Mouse (Mus musculus) MEL (cell line): ENCODE measurements around the gene Efr3b. TPM values are rescaled to one million over a fixed set of nuclear protein-coding genes. Genes with fewer than 3 reads are reported as not detected.

Experiments
- DNase-seq: peaks from one replicate; pipeline ENCODE4 v3.0.0; 2011; ENCODE audit warnings: low read depth, low spot score
- H3K27ac ChIP-seq: 2 replicates; pipeline ENCODE4 v1.5.1; 2012; ENCODE audit warnings: low read depth, mild to moderate bottlenecking, control low read depth, low read length, moderate library complexity; ENCODE audit not compliant: control insufficient read depth
- H3K27me3 ChIP-seq, 2 experiments: fragments of 150-350 bp in 1 of 2; sonication (generic) in 1 of 2; 2 replicates each; pipeline ENCODE4 v1.6.1; 2012; ENCODE audit warnings: low read length in 2 of 2, mild to moderate bottlenecking in 2 of 2, improper control_type of control experiment in 1 of 2, moderate library complexity in 1 of 2; ENCODE audit not compliant: insufficient read depth in 2 of 2, control insufficient read depth in 1 of 2
- H3K36me3 ChIP-seq, 2 experiments: 2 replicates each; pipeline ENCODE4 v1.6.1; 2012 to 2014; ENCODE audit warnings: low read length in 2 of 2, improper control_type of control experiment in 1 of 2, inconsistent platforms in 1 of 2, mild to moderate bottlenecking in 1 of 2; ENCODE audit not compliant: insufficient read depth in 2 of 2, control insufficient read depth in 1 of 2
- H3K4me1 ChIP-seq, 2 experiments: fragments of 150-350 bp in 1 of 2; sonication (generic) in 1 of 2; 2 replicates each; pipeline ENCODE4 v1.6.1; 2012; ENCODE audit warnings: low read length in 2 of 2, improper control_type of control experiment in 1 of 2, mild to moderate bottlenecking in 1 of 2; ENCODE audit not compliant: insufficient read depth in 2 of 2, control insufficient read depth in 1 of 2
- H3K4me3 ChIP-seq, 2 experiments: fragments of 150-350 bp in 1 of 2; sonication (generic) in 1 of 2; 2 replicates each; pipeline ENCODE4 v1.5.1; 2012; ENCODE audit warnings: low read depth in 2 of 2, low read length in 2 of 2, mild to moderate bottlenecking in 2 of 2, moderate library complexity in 2 of 2, control low read depth in 1 of 2, improper control_type of control experiment in 1 of 2; ENCODE audit not compliant: control insufficient read depth in 1 of 2, insufficient read depth in 1 of 2
- H3K79me2 ChIP-seq: 2 replicates; pipeline ENCODE4 v1.6.1; 2012; ENCODE audit warnings: mild to moderate bottlenecking, low read length, moderate library complexity; ENCODE audit not compliant: control insufficient read depth, poor library complexity, insufficient read depth
- H3K9ac ChIP-seq: 2 replicates; pipeline ENCODE4 v1.6.1; 2012; ENCODE audit warnings: low read depth, mild to moderate bottlenecking, control low read depth, low read length, moderate library complexity; ENCODE audit not compliant: control insufficient read depth, poor library complexity, severe bottlenecking
- H3K9me3 ChIP-seq: fragments of 150-350 bp; sonication (generic); replicated peaks from 2 replicates; pipeline ENCODE4 v1.6.1; 2012; ENCODE audit warnings: mild to moderate bottlenecking, low read length, improper control_type of control experiment, moderate library complexity; ENCODE audit not compliant: insufficient read depth
- BHLHE40 ChIP-seq: IDR thresholded peaks from 2 replicates; pipeline ENCODE4 v1.6.1; 2012; ENCODE audit warnings: low read depth, mild to moderate bottlenecking, inconsistent platforms, low read length, improper control_type of control experiment, borderline replicate concordance
- CHD1 ChIP-seq: IDR thresholded peaks from 2 replicates; pipeline ENCODE4 v1.6.1; 2012; ENCODE audit warnings: low read depth, mild to moderate bottlenecking, inconsistent platforms, low read length, improper control_type of control experiment
- CHD2 ChIP-seq: IDR thresholded peaks from 2 replicates; pipeline ENCODE4 v1.6.1; 2011; ENCODE audit warnings: low read length, improper control_type of control experiment
- CTCF ChIP-seq, 3 experiments: IDR thresholded peaks in 2 of 3; conservative IDR thresholded peaks in 1 of 3; 2 replicates each; pipeline ENCODE4 v1.5.1; 2011 to 2012; ENCODE audit warnings: low read length in 3 of 3, low read depth in 2 of 3, mild to moderate bottlenecking in 2 of 3, improper control_type of control experiment in 1 of 3, inconsistent platforms in 1 of 3, mixed read lengths in 1 of 3, moderate library complexity in 1 of 3; ENCODE audit not compliant: control insufficient read depth in 1 of 3, insufficient read depth in 1 of 3, poor library complexity in 1 of 3, severe bottlenecking in 1 of 3
- E2F4 ChIP-seq: IDR thresholded peaks from 2 replicates; pipeline ENCODE4 v1.6.1; 2011; ENCODE audit warnings: low read depth, low read length, improper control_type of control experiment, borderline replicate concordance
- EP300 ChIP-seq, 2 experiments: IDR thresholded peaks; 2 replicates each; pipeline ENCODE4 v1.6.1; 2011; ENCODE audit warnings: improper control_type of control experiment in 2 of 2, low read length in 2 of 2, low read depth in 1 of 2, mild to moderate bottlenecking in 1 of 2
- ETS1 ChIP-seq: IDR thresholded peaks from 2 replicates; pipeline ENCODE4 v1.6.1; 2012; ENCODE audit warnings: low read depth, mild to moderate bottlenecking, inconsistent platforms, low read length, improper control_type of control experiment, moderate library complexity
- HCFC1 ChIP-seq: IDR thresholded peaks from 2 replicates; pipeline ENCODE4 v1.6.1; 2012; ENCODE audit warnings: low read depth, mild to moderate bottlenecking, inconsistent platforms, low read length, improper control_type of control experiment, moderate library complexity
- KAT2A ChIP-seq: conservative IDR thresholded peaks from 2 replicates; pipeline ENCODE4 v1.6.1; 2012; ENCODE audit warnings: low read depth, low read length, improper control_type of control experiment, inconsistent platforms
- MAFK ChIP-seq: IDR thresholded peaks from 2 replicates; pipeline ENCODE4 v1.6.1; 2011; ENCODE audit warnings: low read depth, mild to moderate bottlenecking, low read length, improper control_type of control experiment, borderline replicate concordance
- MAZ ChIP-seq: IDR thresholded peaks from 2 replicates; pipeline ENCODE4 v1.6.1; 2012; ENCODE audit warnings: low read depth, mild to moderate bottlenecking, inconsistent platforms, low read length, improper control_type of control experiment
- MEF2A ChIP-seq: IDR thresholded peaks from 2 replicates; pipeline ENCODE4 v1.6.1; 2014; ENCODE audit warnings: low read depth, mild to moderate bottlenecking, inconsistent platforms, low read length, improper control_type of control experiment; ENCODE audit not compliant: poor library complexity, insufficient replicate concordance, severe bottlenecking; ENCODE audit errors: extremely low read depth
- MYB ChIP-seq: IDR thresholded peaks from 2 replicates; pipeline ENCODE4 v1.6.1; 2011; ENCODE audit warnings: mild to moderate bottlenecking, low read depth, low read length, improper control_type of control experiment
- POLR2A ChIP-seq, 2 experiments: IDR thresholded peaks; 2 replicates each; pipeline ENCODE4 v1.6.1; 2011 to 2012; ENCODE audit warnings: low read length in 2 of 2, mild to moderate bottlenecking in 2 of 2, control low read depth in 1 of 2, improper control_type of control experiment in 1 of 2, low read depth in 1 of 2, moderate library complexity in 1 of 2; ENCODE audit not compliant: control insufficient read depth in 1 of 2, insufficient read depth in 1 of 2, poor library complexity in 1 of 2
- POLR2AphosphoS5 ChIP-seq: IDR thresholded peaks from 2 replicates; pipeline ENCODE4 v1.6.1; 2012; ENCODE audit warnings: low read depth, borderline replicate concordance, mild to moderate bottlenecking, inconsistent platforms, low read length, moderate library complexity, mixed read lengths
- RAD21 ChIP-seq: IDR thresholded peaks from 2 replicates; pipeline ENCODE4 v1.6.1; 2011; ENCODE audit warnings: mild to moderate bottlenecking, low read depth, low read length, improper control_type of control experiment
- SMC3 ChIP-seq: IDR thresholded peaks from 2 replicates; pipeline ENCODE4 v1.6.1; 2011; ENCODE audit warnings: low read depth, low read length, improper control_type of control experiment
- TBP ChIP-seq: IDR thresholded peaks from 2 replicates; pipeline ENCODE4 v1.8.0; 2011; ENCODE audit warnings: low read depth, low read length, improper control_type of control experiment
- UBTF ChIP-seq: IDR thresholded peaks from 2 replicates; pipeline ENCODE4 v1.6.1; 2012; ENCODE audit warnings: low read depth, mild to moderate bottlenecking, inconsistent platforms, low read length, improper control_type of control experiment, moderate library complexity, borderline replicate concordance; ENCODE audit not compliant: insufficient read depth
- USF1 ChIP-seq: IDR thresholded peaks from 2 replicates; pipeline ENCODE4 v1.6.1; 2014; ENCODE audit warnings: low read depth, mild to moderate bottlenecking, inconsistent platforms, low read length, improper control_type of control experiment, moderate library complexity
- ZC3H11A ChIP-seq: IDR thresholded peaks from 2 replicates; pipeline ENCODE4 v1.6.1; 2012; ENCODE audit warnings: low read depth, mild to moderate bottlenecking, inconsistent platforms, low read length, improper control_type of control experiment
- ZMIZ1 ChIP-seq: IDR thresholded peaks from 2 replicates; pipeline ENCODE4 v1.6.1; 2012; ENCODE audit warnings: low read depth, mild to moderate bottlenecking, inconsistent platforms, low read length, improper control_type of control experiment, moderate library complexity
- polyA plus RNA-seq, 2 experiments: library from polyadenylated mRNA; stranded (reverse) in 1 of 2; unstranded in 1 of 2; fragments of >175 nt in 1 of 2; fragments of >200 nt in 1 of 2; gene quantifications; 2 replicates each; pipeline versions ENCODE4 v1.2.1 to v1.2.4; 2012; ENCODE audit warnings: low replicate concordance in 2 of 2, low read depth in 1 of 2; ENCODE audit not compliant: insufficient read length in 2 of 2, insufficient read depth in 1 of 2, missing spikeins in 1 of 2
- total RNA-seq: library from RNA; depleted of rRNA; stranded (reverse); fragments of 300-350 nt; gene quantifications from 2 replicates; pipeline ENCODE4 v1.2.3, GENCODE M21; 2012

The Efr3b gene
- total and polyA plus RNA-seq, 3 experiments, result 1.5 to 1.7 TPM; not detected in 1

- H3K36me3 ChIP-seq, result no peaks in the 10 kb centered on the region
- no peak for DNase-seq
- H3K79me2 ChIP-seq, result no peaks in the 10 kb centered on the region
- no peaks in the 10 kb centered on the region for H3K9me3 ChIP-seq
- H3K9ac ChIP-seq, result no peak overlapping the region
- H3K4me3 ChIP-seq, result no peak overlapping the region
- H3K27ac ChIP-seq, result no peak overlapping the region
- TF ChIP-seq RAD21, result peak; percentile 38
- TF ChIP-seq ETS1, result no peak
- TF ChIP-seq KAT2A, result no peak
- TF ChIP-seq UBTF, result no peak
- no peak for TF ChIP-seq MAFK
- peak; percentile 14; the same call in 1 of the 2 replicates for TF ChIP-seq ZC3H11A
- no peak for TF ChIP-seq E2F4
- TF ChIP-seq POLR2A (IDR thresholded peaks at IDR 0.05; ENCODE audit: control insufficient read depth in 1 of 2, insufficient read depth in 1 of 2, low read depth in 1 of 2, low read length in 2 of 2, poor library complexity in 1 of 2), result no peak
- TF ChIP-seq ZMIZ1, result no peak
- no peak for TF ChIP-seq CHD1
- TF ChIP-seq HCFC1, result no peak
- TF ChIP-seq SMC3, result peak; percentile 48
- no peak for TF ChIP-seq EP300 (IDR thresholded peaks at IDR 0.05; ENCODE audit: low read depth in 1 of 2, low read length in 2 of 2)
- no peak for TF ChIP-seq MYB
- no peak for TF ChIP-seq TBP
- TF ChIP-seq MAZ, result no peak
- TF ChIP-seq CTCF (IDR thresholded peaks at IDR 0.05 in 2 of 3, conservative IDR thresholded peaks at IDR 0.05 in 1 of 3; ENCODE audit: control insufficient read depth in 1 of 3, insufficient read depth in 1 of 3, low read depth in 2 of 3, low read length in 3 of 3, poor library complexity in 1 of 3, severe bottlenecking in 1 of 3), result peak in 2 of 3 experiments; percentile 36 to 38; a peak in 3 of 6 replicates
- TF ChIP-seq CHD2, result no peak
- no peaks in the 10 kb centered on the region for H3K4me1 ChIP-seq
- peaks cover 2% of the 10 kb centered on the region in 2 experiments for H3K27me3 ChIP-seq
Observed at GRCm38 (mm10) chr12:3928841-3929240, 109.9 kb downstream of the Efr3b start.

- DNase-seq, result peak; percentile 66
- Histone ChIP-seq H3K4me1 (no peaks in the 10 kb centered on the region), H3K27ac (no peak overlapping the region), H3K79me2 (no peaks in the 10 kb centered on the region), H3K36me3 (no peaks in the 10 kb centered on the region), H3K9me3 (no peaks in the 10 kb centered on the region), H3K27me3 (no peaks in the 10 kb centered on the region; a peak in 2 of 4 replicates), H3K9ac (no peak overlapping the region), H3K4me3 (no peak overlapping the region)
- no peak for TF ChIP-seq KAT2A
- TF ChIP-seq ZC3H11A, result peak; percentile 95
- TF ChIP-seq CHD1, result no peak
- no peak for TF ChIP-seq POLR2AphosphoS5
- TF ChIP-seq USF1, result peak; percentile 54; the same call in 1 of the 2 replicates
- peak; percentile 83 to 93 (median 89) for TF ChIP-seq CTCF (IDR thresholded peaks at IDR 0.05 in 2 of 3, conservative IDR thresholded peaks at IDR 0.05 in 1 of 3; ENCODE audit: control insufficient read depth in 1 of 3, insufficient read depth in 1 of 3, low read depth in 2 of 3, low read length in 3 of 3, poor library complexity in 1 of 3, severe bottlenecking in 1 of 3)
- TF ChIP-seq RAD21, result peak; percentile 94
- 0 out of 2 replicates have a peak, but pooled peaks have one; percentile 19 for TF ChIP-seq BHLHE40
- no peak for TF ChIP-seq MEF2A
- TF ChIP-seq SMC3, result peak; percentile 96
- TF ChIP-seq, all 39 proteins: peak for 6
Observed at GRCm38 (mm10) chr12:3926127-3926526, 112.6 kb downstream of the Efr3b start.
